Mouse (Mus musculus) leukemia stem cell, adult 10-12 weeks (primary cell): Measurements from ENCODE around the gene Olfr250. TPM values are rescaled to one million over a fixed set of nuclear protein-coding genes. Genes with fewer than 3 reads are reported as not detected.

Experiments used
- polyA plus RNA-seq: library from polyadenylated mRNA; stranded (reverse); fragments of >175 nt; gene quantifications from 2 replicates; pipeline ENCODE4 v1.2.3, GENCODE M21; 2012; ENCODE audit warnings: low replicate concordance

Gene Olfr250
- not detected in 2 replicates for polyA plus RNA-seq

GRCm38 (mm10) chr9:38366596-38366995 lies at the start of gene Olfr250:
TSS of gene Olfr250 (plus strand) at chr9:38366896.

GRCm38 (mm10) chr9:38328760-38329159 lies 37.9 kb upstream of the Olfr250 start, which contains the start of gene Olfr25:
TSS of gene Olfr25 (plus strand) at chr9:38329060.

GRCm38 (mm10) chr9:38348111-38348510 lies 18.6 kb upstream of the Olfr250 start, which contains the start of gene Olfr898:
TSS of gene Olfr898 (plus strand) at chr9:38348411.

GRCm38 (mm10) chr9:38376786-38377185 lies 10.1 kb downstream of the Olfr250 start, which contains the start of gene Olfr251:
TSS of gene Olfr251 (plus strand) at chr9:38377086.

GRCm38 (mm10) chr9:38401398-38401797 lies 34.7 kb downstream of the Olfr250 start, which contains the start of gene Olfr147:
TSS of gene Olfr147 (plus strand) at chr9:38401698.

Other genes starting within 250 kb of the Olfr250 start
- gene Olfr890, start 224.4 kb upstream of the Olfr250 start, polyA plus RNA-seq = not detected in 2 replicates
- gene Olfr891, start 186.1 kb upstream of the Olfr250 start, polyA plus RNA-seq = not detected in 2 replicates
- gene Olfr893, start 158.5 kb upstream of the Olfr250 start, polyA plus RNA-seq = not detected in 2 replicates
- gene Olfr894, start 148.8 kb upstream of the Olfr250 start, polyA plus RNA-seq = not detected in 2 replicates
- gene Olfr143, start 114.1 kb upstream of the Olfr250 start, polyA plus RNA-seq = not detected in 2 replicates
- gene Olfr895, start 99.0 kb upstream of the Olfr250 start, polyA plus RNA-seq = not detected in 2 replicates
- not detected in 2 replicates for gene Olfr896-ps1, start 75.8 kb upstream of the Olfr250 start, polyA plus RNA-seq
- not detected in 2 replicates for gene Olfr25, start 37.8 kb upstream of the Olfr250 start, polyA plus RNA-seq
- gene Olfr898, start 18.5 kb upstream of the Olfr250 start, polyA plus RNA-seq = not detected in 2 replicates
- gene Olfr251, start 10.2 kb downstream of the Olfr250 start, polyA plus RNA-seq = not detected in 2 replicates
- not detected in 2 replicates for gene Olfr147, start 34.8 kb downstream of the Olfr250 start, polyA plus RNA-seq
- not detected in 2 replicates for gene Olfr901, start 62.6 kb downstream of the Olfr250 start, polyA plus RNA-seq
- not detected in 2 replicates for gene Olfr902, start 80.8 kb downstream of the Olfr250 start, polyA plus RNA-seq
- gene Olfr904, start 96.2 kb downstream of the Olfr250 start, polyA plus RNA-seq = not detected in 2 replicates
- gene Olfr905, start 104.2 kb downstream of the Olfr250 start, polyA plus RNA-seq = not detected in 2 replicates
- not detected in 2 replicates for gene Olfr906, start 120.2 kb downstream of the Olfr250 start, polyA plus RNA-seq
- not detected in 2 replicates for gene Olfr907, start 128.9 kb downstream of the Olfr250 start, polyA plus RNA-seq
- not detected in 2 replicates for gene Olfr911-ps1, start 154.7 kb downstream of the Olfr250 start, polyA plus RNA-seq
- 0.08 TPM in 1 of 2 replicates, not detected in the other for gene Olfr910, start 171.0 kb downstream of the Olfr250 start, polyA plus RNA-seq
- not detected in 2 replicates for gene Olfr912, start 213.3 kb downstream of the Olfr250 start, polyA plus RNA-seq
- not detected in 2 replicates for gene Olfr913, start 225.9 kb downstream of the Olfr250 start, polyA plus RNA-seq
- not detected in 2 replicates for gene Olfr914, start 238.2 kb downstream of the Olfr250 start, polyA plus RNA-seq